Mouse (Mus musculus) heart, embryonic 16.5 days (tissue): ENCODE results near the gene Ncf2. TPM values are rescaled to one million over a fixed set of nuclear protein-coding genes. Genes with fewer than 3 reads are reported as not detected.
A peak's percentile ranks its signal among the peaks of the same experiment; 100 is the strongest.
"Not testable (repeated sequence)": the region's sequence is repeated elsewhere in the genome, so short reads cannot be mapped to it uniquely, and the experiment has no call there.

Experiments
- ATAC-seq: fragments of 200-750 bp; cut with Nextera tagmentation; replicated peaks from 2 replicates; pipeline ENCODE4 v1.8.0; 2017; ENCODE audit warnings: moderate number of reproducible peaks; ENCODE audit not compliant: insufficient read depth, low FRiP score; ENCODE audit errors: extremely low read depth
- H3K27ac ChIP-seq: fragments of 300-500 bp; sonication (generic); 2 replicates; pipeline ENCODE4 v1.5.1; 2014; ENCODE audit warnings: mild to moderate bottlenecking, low read length, control low read depth, moderate library complexity
- H3K27me3 ChIP-seq: fragments of 300-500 bp; sonication (generic); 2 replicates; pipeline ENCODE4 v1.6.1; 2014; ENCODE audit warnings: low read length, mixed read lengths; ENCODE audit not compliant: control insufficient read depth, insufficient read depth
- H3K36me3 ChIP-seq: fragments of 300-500 bp; sonication (generic); 2 replicates; pipeline ENCODE4 v1.6.1; 2014; ENCODE audit not compliant: control insufficient read depth, insufficient read depth
- H3K4me1 ChIP-seq: fragments of 300-500 bp; sonication (generic); 2 replicates; pipeline ENCODE4 v1.6.1; 2014; ENCODE audit warnings: low read length, mixed read lengths; ENCODE audit not compliant: control insufficient read depth, insufficient read depth
- H3K4me2 ChIP-seq: fragments of 300-500 bp; sonication (generic); 2 replicates; pipeline ENCODE4 v1.6.1; 2014; ENCODE audit warnings: low read depth, mild to moderate bottlenecking, control low read depth, low read length
- H3K4me3 ChIP-seq: fragments of 300-500 bp; sonication (generic); 2 replicates; pipeline ENCODE4 v1.5.1; 2014; ENCODE audit warnings: mild to moderate bottlenecking, control low read depth, low read length
- H3K9ac ChIP-seq: fragments of 300-500 bp; sonication (generic); 2 replicates; pipeline ENCODE4 v1.6.1; 2014; ENCODE audit warnings: low read length, control low read depth
- H3K9me3 ChIP-seq: fragments of 300-500 bp; sonication (generic); replicated peaks from 2 replicates; pipeline ENCODE4 v1.6.1; 2016; ENCODE audit warnings: low read length; ENCODE audit not compliant: control insufficient read depth
- WGBS: fragments of 180-500 bp; shearing (Covaris S2); extraction: QIAGEN DNeasy Blood & Tissue Kit; methylation state at CpG from one replicate; pipeline ENCODE4 v1.1.7; 2014; 5-methylcytosine and 5-hydroxymethylcytosine counted together
- polyA plus RNA-seq: library from polyadenylated mRNA; unstranded; fragments of >200 nt; fragmentation: Nextera tagmentation; extraction: Ambion mirVana; gene quantifications from 2 replicates; pipeline ENCODE4 v1.2.1, GENCODE M21; 2015

Gene Ncf2
- 4.0 and 6.1 TPM in 2 replicates for polyA plus RNA-seq

DNA sequence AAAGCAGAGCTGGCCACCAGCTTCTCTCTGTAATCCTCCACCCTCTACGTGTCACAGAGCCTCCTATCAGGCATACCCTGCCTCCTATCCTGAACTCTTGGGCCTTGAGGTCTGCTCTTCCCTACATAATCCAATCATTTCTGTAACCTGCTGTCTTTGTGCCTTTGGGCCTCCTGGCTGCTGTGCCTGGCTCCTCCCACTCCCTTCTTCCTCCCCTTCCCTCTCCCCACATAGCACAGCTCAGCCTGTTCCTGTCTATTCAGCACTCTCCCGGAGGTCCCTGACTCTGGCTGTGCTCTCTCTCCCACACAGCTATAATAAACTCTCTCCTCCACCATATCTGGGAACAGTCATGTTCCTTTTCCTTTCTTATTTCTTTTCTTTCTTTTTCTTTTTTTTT lies at the start of gene Ncf2:
TSS of gene Ncf2 (plus strand) at position 298 of the 400 bp plus-strand sequence.
- Histone ChIP-seq H3K4me3 (no peak within 1 kb of the TSS), H3K27ac (peak within 1 kb of the TSS; percentile 62), H3K36me3 (no peaks in the 10 kb centered on the region), H3K27me3 (no peaks in the 10 kb centered on the region), H3K9ac (no peak within 1 kb of the TSS), H3K9me3 (no peaks in the 10 kb centered on the region), H3K4me1 (peaks cover 3% of the 10 kb centered on the region; the same call in 1 of the 2 replicates), H3K4me2 (peak within 1 kb of the TSS; percentile 4; the same call in 1 of the 2 replicates)
- WGBS: 17% methylated on average over 2 of the region's 2 CpGs
- ATAC-seq: peak; percentile 95

- WGBS: 66% methylated on average over 13 of the region's 13 CpGs
- no peak for ATAC-seq
- no peak within 1 kb of the TSS for H3K27ac ChIP-seq
- H3K4me2 ChIP-seq: no peak within 1 kb of the TSS
- peaks cover 7% of the 10 kb centered on the region for H3K4me1 ChIP-seq
- no peak within 1 kb of the TSS for H3K4me3 ChIP-seq
- no peaks in the 10 kb centered on the region for H3K27me3 ChIP-seq
- H3K9ac ChIP-seq: no peak within 1 kb of the TSS
- H3K9me3 ChIP-seq: no peaks in the 10 kb centered on the region
- H3K36me3 ChIP-seq: no peaks in the 10 kb centered on the region
Measured at GRCm38 (mm10) chr1:152750312-152750965, 49.6 kb upstream of the Ncf2 start, which contains the start of gene Apobec4. Gene Apobec4, plus strand, starts transcription at chr1:152750551.

DNA sequence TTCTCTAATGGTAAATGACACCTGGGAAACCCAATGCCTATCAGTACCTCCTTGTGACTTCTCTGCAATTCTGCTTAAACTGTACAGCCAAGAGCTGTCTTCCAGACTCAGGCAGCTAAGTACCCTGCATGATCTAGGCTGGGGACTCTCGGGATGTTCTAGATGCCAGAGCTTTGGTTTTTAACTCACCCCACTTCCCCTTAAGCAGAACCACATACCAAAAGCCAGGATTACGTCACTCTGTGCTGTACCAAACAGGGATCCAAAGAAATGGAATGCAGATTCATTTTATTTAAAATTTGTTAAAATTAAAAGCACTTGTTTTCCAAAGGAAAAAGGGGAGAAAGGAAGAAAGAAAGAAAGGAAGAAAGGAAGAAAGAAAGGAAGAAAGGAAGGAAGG lies 38.2 kb upstream of the Ncf2 start:
- no peak overlapping the region for H3K4me3 ChIP-seq
- no peak overlapping the region for H3K9ac ChIP-seq
- H3K4me1 ChIP-seq: peaks cover 4% of the 10 kb centered on the region
- 62% methylated on average over 2 of the region's 2 CpGs for WGBS
- H3K9me3 ChIP-seq: no peaks in the 10 kb centered on the region
- ATAC-seq: no peak
- H3K27me3 ChIP-seq: peaks cover 5% of the 10 kb centered on the region
- no peak overlapping the region for H3K27ac ChIP-seq
- H3K4me2 ChIP-seq: no peak overlapping the region
- no peaks in the 10 kb centered on the region for H3K36me3 ChIP-seq

- Histone ChIP-seq H3K36me3 (peaks cover 18% of the 10 kb centered on the region), H3K27me3 (peaks cover 5% of the 10 kb centered on the region), H3K9ac (peak within 1 kb of the TSS; percentile 83), H3K27ac (peak within 1 kb of the TSS; percentile 75), H3K4me1 (peaks cover 8% of the 10 kb centered on the region), H3K4me2 (peak within 1 kb of the TSS; percentile 97), H3K4me3 (peak within 1 kb of the TSS; percentile 64), H3K9me3 (no peaks in the 10 kb centered on the region)
- ATAC-seq: peak; percentile 95
- WGBS: under 1% methylated on average over 83 of the region's 86 CpGs
Measured at GRCm38 (mm10) chr1:152766032-152766772, 33.8 kb upstream of the Ncf2 start, which contains the start of the genes Rgl1 and Arpc5. Gene Rgl1, minus strand, starts transcription at chr1:152766351. Gene Arpc5, plus strand, starts transcription at chr1:152766542.

DNA sequence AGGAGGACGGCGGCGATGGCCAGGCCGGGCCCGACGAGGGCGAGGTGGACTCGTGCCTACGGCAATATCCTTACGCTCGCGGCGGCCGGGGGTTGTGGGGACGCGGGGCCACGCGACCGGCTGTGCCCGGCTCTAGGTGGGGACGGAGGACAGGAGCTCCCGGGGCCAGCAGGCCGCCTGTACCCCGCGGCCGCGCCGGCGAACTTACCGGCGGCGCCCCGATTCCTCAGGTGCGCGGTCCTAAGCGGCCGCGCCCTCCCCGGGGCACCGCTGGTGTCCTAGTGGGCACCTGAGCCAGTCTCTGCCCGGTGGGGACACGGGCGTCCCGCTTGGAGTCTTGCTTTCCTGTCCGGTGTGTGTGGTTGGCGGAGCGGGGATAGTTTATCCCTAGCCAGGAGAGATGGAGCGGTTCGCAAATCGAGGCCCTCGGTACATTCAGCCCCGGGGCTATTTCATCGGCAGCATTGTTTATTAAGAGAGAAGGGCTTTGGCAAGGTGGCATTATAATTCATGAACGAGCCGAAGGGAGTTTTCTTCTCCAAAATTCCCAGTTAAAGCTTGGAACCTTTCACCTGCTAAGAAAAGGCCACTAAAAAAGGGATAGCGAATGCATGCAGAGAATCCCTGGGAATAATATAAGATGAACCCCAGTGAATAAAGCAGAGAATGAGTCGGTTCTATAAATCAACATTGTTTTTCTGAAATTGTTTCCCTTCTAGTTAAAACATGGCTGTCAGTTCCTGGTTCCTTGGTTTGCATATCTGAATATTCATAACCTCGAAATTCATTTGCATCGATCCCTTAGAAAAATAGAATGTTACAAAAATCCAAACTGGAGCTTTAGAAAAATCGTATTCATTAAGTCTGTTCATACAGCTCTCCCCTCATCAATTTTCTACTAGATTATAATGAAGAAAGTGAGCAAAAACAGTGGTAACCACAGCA lies 32.9 kb upstream of the Ncf2 start:
- 1% methylated on average over 60 of the region's 60 CpGs for WGBS
- Histone ChIP-seq H3K27ac (peak overlapping the region; percentile 75), H3K9me3 (no peaks in the 10 kb centered on the region), H3K4me2 (peak overlapping the region; percentile 77), H3K4me3 (peak overlapping the region; percentile 64), H3K27me3 (peaks cover 5% of the 10 kb centered on the region), H3K4me1 (peaks cover 8% of the 10 kb centered on the region), H3K36me3 (peaks cover 23% of the 10 kb centered on the region), H3K9ac (peak overlapping the region; percentile 83)
- ATAC-seq: peak; percentile 43

DNA sequence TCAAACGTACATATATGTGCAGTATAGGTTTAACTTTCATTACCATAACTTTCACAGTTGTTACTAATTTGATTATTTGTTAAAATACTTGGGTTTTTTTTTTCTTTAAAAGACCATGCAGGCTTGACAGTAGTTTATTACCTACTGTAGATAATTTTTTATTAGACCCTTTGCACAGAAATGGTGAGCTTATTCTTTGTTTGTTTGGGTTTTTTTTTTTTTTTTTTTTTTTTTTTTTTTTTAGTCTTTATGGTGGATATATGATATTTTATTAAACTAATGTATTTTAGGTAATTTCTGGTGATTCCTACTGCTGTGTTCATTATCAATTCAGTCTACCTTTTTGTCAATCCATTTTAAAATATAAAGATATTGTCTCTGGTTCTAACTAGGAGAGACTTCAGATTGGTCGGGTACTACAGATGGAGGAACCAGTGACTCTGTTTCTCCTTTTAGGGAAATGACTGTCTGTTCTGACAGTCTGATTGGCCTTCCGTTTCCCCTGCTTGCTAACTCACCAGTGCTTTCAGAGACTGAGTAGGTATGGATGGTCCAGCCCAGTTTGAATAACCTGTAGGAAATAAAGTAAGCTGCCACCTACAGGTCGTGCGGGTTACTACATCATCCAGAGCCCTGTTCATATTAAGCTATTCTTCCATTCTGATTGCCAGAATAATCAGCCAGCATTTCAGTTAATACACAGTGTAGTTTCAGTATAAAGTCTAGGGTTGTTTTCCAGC lies 32.1 kb upstream of the Ncf2 start:
- Histone ChIP-seq H3K4me2 (peak overlapping the region; percentile 44), H3K4me1 (peaks cover 8% of the 10 kb centered on the region), H3K27me3 (peaks cover 5% of the 10 kb centered on the region), H3K9me3 (no peaks in the 10 kb centered on the region), H3K36me3 (peaks cover 32% of the 10 kb centered on the region), H3K4me3 (no peak overlapping the region), H3K27ac (no peak overlapping the region), H3K9ac (peak overlapping the region; percentile 83; the same call in 1 of the 2 replicates)
- peak; percentile 20 for ATAC-seq
- WGBS: 3% methylated on average over 5 of the region's 5 CpGs

- no peaks in the 10 kb centered on the region for H3K9me3 ChIP-seq
- 82% methylated on average over 9 of the region's 9 CpGs for WGBS
- H3K4me3 ChIP-seq: no peak overlapping the region
- no peak overlapping the region for H3K9ac ChIP-seq
- H3K4me1 ChIP-seq: peaks cover 4% of the 10 kb centered on the region; the same call in 1 of the 2 replicates
- no peaks in the 10 kb centered on the region for H3K27me3 ChIP-seq
- ATAC-seq: no peak
- no peak overlapping the region for H3K4me2 ChIP-seq
- peaks cover 49% of the 10 kb centered on the region for H3K36me3 ChIP-seq
- H3K27ac ChIP-seq: no peak overlapping the region
Measured at GRCm38 (mm10) chr1:152771016-152771415, 29.0 kb upstream of the Ncf2 start.

- H3K27ac ChIP-seq, H3K4me1 ChIP-seq, H3K27me3 ChIP-seq, H3K9ac ChIP-seq, H3K4me3 ChIP-seq, ATAC-seq, H3K9me3 ChIP-seq, H3K4me2 ChIP-seq: not testable (repeated sequence)
- WGBS: 87% methylated on average over 3 of the region's 3 CpGs
- peaks cover 46% of the 10 kb centered on the region for H3K36me3 ChIP-seq
Measured at GRCm38 (mm10) chr1:152774601-152775000, 25.4 kb upstream of the Ncf2 start.
